Mouse (Mus musculus) heart, embryonic 14.5 days (tissue): Measurements from ENCODE around the gene Gm340. TPM values are rescaled to one million over a fixed set of nuclear protein-coding genes. Genes with fewer than 3 reads are reported as not detected.

Source experiments
- ATAC-seq: fragments of 200-750 bp; cut with Nextera tagmentation; 2 replicates; pipeline ENCODE4 v1.8.0; 2017; ENCODE audit warnings: low read depth, moderate TSS enrichment; ENCODE audit not compliant: insufficient number of reproducible peaks, insufficient read depth, low FRiP score
- H3K27ac ChIP-seq, 2 experiments: fragments of 200-500 bp in 1 of 2; fragments of 300-500 bp in 1 of 2; sonication (generic) in 1 of 2; replicated peaks in 1 of 2; 2 replicates each; pipeline ENCODE4 v1.5.1; 2012 to 2014; ENCODE audit warnings: low read depth in 2 of 2, low read length in 2 of 2, control low read depth in 1 of 2, mild to moderate bottlenecking in 1 of 2, mixed read lengths in 1 of 2; ENCODE audit not compliant: control insufficient read depth in 1 of 2, insufficient read depth in 1 of 2
- H3K27me3 ChIP-seq: fragments of 300-500 bp; sonication (generic); 2 replicates; pipeline ENCODE4 v1.6.1; 2014; ENCODE audit warnings: mild to moderate bottlenecking, low read length, control low read depth; ENCODE audit not compliant: control insufficient read depth, insufficient read depth
- H3K36me3 ChIP-seq: fragments of 300-500 bp; sonication (generic); 2 replicates; pipeline ENCODE4 v1.6.1; 2014; ENCODE audit warnings: mild to moderate bottlenecking, control low read depth, low read length, mixed read lengths; ENCODE audit not compliant: control insufficient read depth, insufficient read depth
- H3K4me1 ChIP-seq, 2 experiments: fragments of 200-500 bp in 1 of 2; fragments of 300-500 bp in 1 of 2; sonication (generic) in 1 of 2; 2 replicates each; pipeline ENCODE4 v1.6.1; 2012 to 2014; ENCODE audit warnings: low read length in 2 of 2, control low read depth in 1 of 2, mixed read lengths in 1 of 2; ENCODE audit not compliant: control insufficient read depth in 2 of 2, insufficient read depth in 2 of 2
- H3K4me2 ChIP-seq: fragments of 300-500 bp; sonication (generic); 2 replicates; pipeline ENCODE4 v1.6.1; 2014; ENCODE audit warnings: mild to moderate bottlenecking, low read length
- H3K4me3 ChIP-seq, 2 experiments: fragments of 200-500 bp in 1 of 2; fragments of 300-500 bp in 1 of 2; sonication (generic) in 1 of 2; 2 replicates each; pipeline ENCODE4 v1.5.1; 2012 to 2014; ENCODE audit warnings: low read length in 2 of 2, mild to moderate bottlenecking in 2 of 2, control low read depth in 1 of 2, low read depth in 1 of 2, moderate library complexity in 1 of 2; ENCODE audit not compliant: control insufficient read depth in 1 of 2, insufficient read depth in 1 of 2
- H3K9ac ChIP-seq: fragments of 300-500 bp; sonication (generic); 2 replicates; pipeline ENCODE4 v1.6.1; 2014; ENCODE audit warnings: mild to moderate bottlenecking, low read length
- H3K9me3 ChIP-seq: fragments of 300-500 bp; sonication (generic); 2 replicates; pipeline ENCODE4 v1.6.1; 2016; ENCODE audit warnings: low read length, control low read depth; ENCODE audit not compliant: control insufficient read depth
- WGBS: fragments of 180-500 bp; shearing (Covaris S2); extraction: QIAGEN DNeasy Blood & Tissue Kit; methylation state at CpG from one replicate; pipeline ENCODE4 v1.1.7; 2014; 5-methylcytosine and 5-hydroxymethylcytosine counted together
- microRNA-seq: library from miRNA; unstranded; fragments of <30 nt; microRNA quantifications from one replicate; pipeline ENCODE4, GENCODE M21; 2016
- polyA plus RNA-seq: library from polyadenylated mRNA; unstranded; fragments of >200 nt; fragmentation: Nextera tagmentation; extraction: Ambion mirVana; gene quantifications from 2 replicates; pipeline ENCODE4 v1.2.1, GENCODE M21; 2014

The Gm340 gene
- polyA plus RNA-seq, 1 experiment from 2014 or later: 2.9 TPM

DNA sequence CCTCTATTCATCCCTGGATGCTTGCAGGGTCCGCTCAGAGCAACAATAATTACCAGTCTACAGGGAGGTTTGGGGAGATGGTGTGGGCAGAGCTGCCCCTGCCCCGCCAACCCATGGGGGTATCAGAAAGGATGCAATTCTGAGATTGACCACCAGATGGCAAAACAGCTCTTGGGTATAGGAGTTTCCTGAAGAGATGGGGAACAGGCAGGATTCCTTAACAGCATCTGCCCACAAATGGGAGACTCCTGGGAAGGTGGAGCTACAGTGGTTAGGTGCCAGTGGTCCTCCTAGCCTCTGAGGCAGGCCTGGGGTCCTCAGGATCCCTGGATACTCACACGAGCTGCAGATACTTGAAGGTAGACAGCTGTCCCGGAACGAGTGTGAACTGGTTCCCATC is 47.4 kb downstream of the Gm340 start:
- Histone ChIP-seq H3K4me3 (no peak overlapping the region), H3K36me3 (no peaks in the 10 kb centered on the region), H3K9ac (no peak overlapping the region), H3K4me1 (no peaks in the 10 kb centered on the region), H3K9me3 (peaks cover 10% of the 10 kb centered on the region), H3K4me2 (no peak overlapping the region), H3K27ac (no peak overlapping the region), H3K27me3 (no peaks in the 10 kb centered on the region)
- WGBS: 32% methylated on average over 5 of the region's 5 CpGs
- no peak; the same call in 1 of the 2 replicates for ATAC-seq

DNA sequence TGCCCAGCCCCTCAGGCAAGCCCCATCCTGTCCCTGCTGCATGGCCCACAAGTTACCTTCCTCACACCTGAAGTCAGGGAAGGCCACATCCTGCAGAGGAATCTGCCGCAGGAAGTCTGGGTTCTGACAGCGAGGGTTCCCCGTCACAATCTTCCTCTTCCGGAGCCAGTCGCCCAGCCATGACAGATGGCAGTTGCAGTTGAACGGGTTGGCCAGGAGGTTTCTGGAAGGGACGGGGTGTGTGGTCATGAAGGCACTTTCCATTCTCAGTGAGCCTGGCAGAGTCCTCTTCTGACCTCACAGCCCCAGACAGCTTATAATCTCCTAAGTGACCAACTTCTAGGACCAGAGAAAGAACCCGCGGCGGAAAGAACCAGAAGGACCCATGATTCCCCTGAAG is 51.9 kb downstream of the Gm340 start:
- Histone ChIP-seq H3K27me3 (no peaks in the 10 kb centered on the region), H3K9me3 (no peaks in the 10 kb centered on the region), H3K9ac (no peak overlapping the region), H3K4me3 (no peak overlapping the region), H3K4me1 (no peaks in the 10 kb centered on the region), H3K36me3 (no peaks in the 10 kb centered on the region), H3K4me2 (no peak overlapping the region), H3K27ac (no peak overlapping the region)
- no peak for ATAC-seq
- WGBS: 71% methylated on average over 10 of the region's 10 CpGs

DNA sequence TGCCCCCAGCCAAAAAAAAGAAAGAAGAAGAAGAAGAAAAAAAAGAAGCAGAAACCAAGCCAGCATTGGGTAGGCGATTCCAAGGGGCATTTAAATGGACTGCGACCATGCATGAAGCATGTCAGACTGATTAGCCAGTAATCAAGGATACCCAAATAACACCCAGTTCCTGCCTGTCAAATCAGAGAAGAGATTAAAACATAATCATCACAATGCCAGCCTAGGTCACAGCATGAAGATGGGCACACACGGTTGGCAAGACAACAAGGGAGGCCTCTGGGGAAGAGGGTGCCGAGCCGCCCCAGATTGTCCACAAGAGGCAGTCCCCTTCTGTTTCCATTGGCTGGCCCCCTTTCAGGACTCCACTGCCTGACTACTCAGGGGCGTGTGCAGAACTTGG is 52.8 kb downstream of the Gm340 start:
- H3K9me3 ChIP-seq: no peaks in the 10 kb centered on the region
- 72% methylated on average over 6 of the region's 6 CpGs for WGBS
- H3K9ac ChIP-seq: no peak overlapping the region
- H3K4me1 ChIP-seq: no peaks in the 10 kb centered on the region
- H3K4me3 ChIP-seq: no peak overlapping the region
- H3K4me2 ChIP-seq: no peak overlapping the region
- no peaks in the 10 kb centered on the region for H3K27me3 ChIP-seq
- no peak for ATAC-seq
- H3K36me3 ChIP-seq: no peaks in the 10 kb centered on the region
- no peak overlapping the region for H3K27ac ChIP-seq

Small RNA genes lying within 50 kb of the gene (microRNA-seq; reads per million reads assigned to microRNA genes)
- gene Mir8091: not detected

Other genes starting within 250 kb of the Gm340 start
- 1.3 and 1.8 TPM in 2 replicates for gene Pik3ap1, start 197.3 kb upstream of the Gm340 start, polyA plus RNA-seq
- gene Lcor, start 99.7 kb upstream of the Gm340 start, polyA plus RNA-seq: 10.9 and 12.6 TPM in 2 replicates
- not detected in 2 replicates for gene Slit1, start 161.3 kb downstream of the Gm340 start, polyA plus RNA-seq
- 13.9 and 14.2 TPM in 2 replicates for gene Arhgap19, start 219.7 kb downstream of the Gm340 start, polyA plus RNA-seq
- 2.4 and 2.6 TPM in 2 replicates for gene Frat1, start 247.6 kb downstream of the Gm340 start, polyA plus RNA-seq